Mouse (Mus musculus): ENCODE measurements around the gene Bphl. TPM values are rescaled to one million over a fixed set of nuclear protein-coding genes. Genes with fewer than 3 reads are reported as not detected.

The Bphl gene
- 36.1 and 38.4 TPM in 2 replicates for polyA plus RNA-seq (2014; fragmentation: Nextera tagmentation; extraction: Ambion mirVana)

- H3K9ac ChIP-seq (replicated peaks; ENCODE audit: low read depth, low read length): peak within 1 kb of the TSS; percentile 83
- 1% methylated on average over 37 of the region's 37 CpGs for WGBS
These were observed at the start of gene Bphl for GRCm38 (mm10) chr13:34037172-34038055. Gene Bphl (plus strand): TSS chr13:34037597.

GRCm38 (mm10) chr13:33989625-33990024 is 47.8 kb upstream of the Bphl start:
- ATAC-seq (ENCODE audit: insufficient number of reproducible peaks, insufficient read depth, low FRiP score, low read depth): no peak
- no peaks in the 10 kb centered on the region for H3K9me3 ChIP-seq (ENCODE audit: control insufficient read depth, low read depth, low read length)

More at GRCm38 (mm10) chr13:34037172-34038055, at the start of gene Bphl:
- ATAC-seq (ENCODE audit: insufficient number of reproducible peaks, insufficient read depth, low FRiP score, low read depth): peak; percentile 90
- Histone ChIP-seq H3K27me3 (ENCODE audit: control insufficient read depth, insufficient read depth, low read length) (no peaks in the 10 kb centered on the region), H3K9me3 (ENCODE audit: control insufficient read depth, low read depth, low read length) (no peaks in the 10 kb centered on the region), H3K36me3 (ENCODE audit: control insufficient read depth, insufficient read depth, low read length) (peaks cover 10% of the 10 kb centered on the region; the same call in 1 of the 2 replicates), H3K4me2 (replicated peaks; ENCODE audit: low read depth, low read length) (peak within 1 kb of the TSS; percentile 82), H3K4me1 (ENCODE audit: control insufficient read depth, insufficient read depth, low read length) (peaks cover 16% of the 10 kb centered on the region; the same call in 1 of the 2 replicates), H3K27ac (ENCODE audit: low read length) (peak within 1 kb of the TSS; percentile 73), H3K4me3 (ENCODE audit: low read depth, low read length) (peak within 1 kb of the TSS; percentile 71)

GRCm38 (mm10) chr13:33995197-33995596 is 42.2 kb upstream of the Bphl start:
- no peaks in the 10 kb centered on the region for H3K36me3 ChIP-seq (ENCODE audit: control insufficient read depth, insufficient read depth, low read length)
- H3K27ac ChIP-seq (ENCODE audit: low read length): no peak overlapping the region
- H3K27me3 ChIP-seq (ENCODE audit: control insufficient read depth, insufficient read depth, low read length): no peaks in the 10 kb centered on the region
- H3K9ac ChIP-seq (replicated peaks; ENCODE audit: low read depth, low read length): no peak overlapping the region
- no peak overlapping the region for H3K4me2 ChIP-seq (replicated peaks; ENCODE audit: low read depth, low read length)
- H3K4me3 ChIP-seq (ENCODE audit: low read depth, low read length): no peak overlapping the region
- H3K9me3 ChIP-seq (ENCODE audit: control insufficient read depth, low read depth, low read length): no peaks in the 10 kb centered on the region
- H3K4me1 ChIP-seq (ENCODE audit: control insufficient read depth, insufficient read depth, low read length): no peaks in the 10 kb centered on the region
- ATAC-seq (ENCODE audit: insufficient number of reproducible peaks, insufficient read depth, low FRiP score, low read depth): no peak
- 39% methylated on average over 1 of the region's 1 CpGs for WGBS

More at GRCm38 (mm10) chr13:33989625-33990024, 47.8 kb upstream of the Bphl start:
- no peak overlapping the region for H3K4me2 ChIP-seq (replicated peaks; ENCODE audit: low read depth, low read length)
- H3K4me1 ChIP-seq (ENCODE audit: control insufficient read depth, insufficient read depth, low read length): no peaks in the 10 kb centered on the region
- H3K27ac ChIP-seq (ENCODE audit: low read length): no peak overlapping the region
- peaks cover 8% of the 10 kb centered on the region; the same call in 1 of the 2 replicates for H3K36me3 ChIP-seq (ENCODE audit: control insufficient read depth, insufficient read depth, low read length)
- H3K27me3 ChIP-seq (ENCODE audit: control insufficient read depth, insufficient read depth, low read length): no peaks in the 10 kb centered on the region
- H3K4me3 ChIP-seq (ENCODE audit: low read depth, low read length): no peak overlapping the region
- H3K9ac ChIP-seq (replicated peaks; ENCODE audit: low read depth, low read length): no peak overlapping the region
- 84% methylated on average over 5 of the region's 5 CpGs for WGBS

GRCm38 (mm10) chr13:34002058-34003006 is 35.1 kb upstream of the Bphl start, which contains the start of the genes Ripk1 and Serpinb6a:
Gene Ripk1 (plus strand): TSS chr13:34002363.
Gene Serpinb6a (minus strand): TSS chr13:34002794.
- Histone ChIP-seq H3K9me3 (ENCODE audit: control insufficient read depth, low read depth, low read length) (no peaks in the 10 kb centered on the region), H3K4me1 (ENCODE audit: control insufficient read depth, insufficient read depth, low read length) (peaks cover 4% of the 10 kb centered on the region; the same call in 1 of the 2 replicates), H3K27me3 (ENCODE audit: control insufficient read depth, insufficient read depth, low read length) (no peaks in the 10 kb centered on the region), H3K4me2 (replicated peaks; ENCODE audit: low read depth, low read length) (peak within 1 kb of the TSS; percentile 91), H3K4me3 (ENCODE audit: low read depth, low read length) (peak within 1 kb of the TSS; percentile 95), H3K9ac (replicated peaks; ENCODE audit: low read depth, low read length) (peak within 1 kb of the TSS; percentile 87), H3K36me3 (ENCODE audit: control insufficient read depth, insufficient read depth, low read length) (no peaks in the 10 kb centered on the region), H3K27ac (ENCODE audit: low read length) (peak within 1 kb of the TSS; percentile 88)
- under 1% methylated on average over 91 of the region's 92 CpGs for WGBS
- ATAC-seq (ENCODE audit: insufficient number of reproducible peaks, insufficient read depth, low FRiP score, low read depth): peak; percentile 98

- Histone ChIP-seq H3K4me1 (ENCODE audit: control insufficient read depth, insufficient read depth, low read length) (peaks cover 4% of the 10 kb centered on the region; the same call in 1 of the 2 replicates), H3K4me3 (ENCODE audit: low read depth, low read length) (peak overlapping the region; percentile 95), H3K9ac (replicated peaks; ENCODE audit: low read depth, low read length) (peak overlapping the region; percentile 87; the same call in 1 of the 2 replicates), H3K9me3 (ENCODE audit: control insufficient read depth, low read depth, low read length) (no peaks in the 10 kb centered on the region), H3K4me2 (replicated peaks; ENCODE audit: low read depth, low read length) (peak overlapping the region; percentile 91), H3K27ac (ENCODE audit: low read length) (no peak overlapping the region), H3K36me3 (ENCODE audit: control insufficient read depth, insufficient read depth, low read length) (no peaks in the 10 kb centered on the region), H3K27me3 (ENCODE audit: control insufficient read depth, insufficient read depth, low read length) (no peaks in the 10 kb centered on the region)
- no peak for ATAC-seq (ENCODE audit: insufficient number of reproducible peaks, insufficient read depth, low FRiP score, low read depth)
- WGBS: 9% methylated on average over 5 of the region's 5 CpGs
These were observed 34.3 kb upstream of the Bphl start for GRCm38 (mm10) chr13:34003058-34003457.

GRCm38 (mm10) chr13:34007234-34007633 is 30.2 kb upstream of the Bphl start:
- no peak overlapping the region for H3K27ac ChIP-seq (ENCODE audit: low read length)
- no peak overlapping the region for H3K4me2 ChIP-seq (replicated peaks; ENCODE audit: low read depth, low read length)
- no peaks in the 10 kb centered on the region for H3K9me3 ChIP-seq (ENCODE audit: control insufficient read depth, low read depth, low read length)
- H3K36me3 ChIP-seq (ENCODE audit: control insufficient read depth, insufficient read depth, low read length): peaks cover 10% of the 10 kb centered on the region; the same call in 1 of the 2 replicates
- no peaks in the 10 kb centered on the region for H3K27me3 ChIP-seq (ENCODE audit: control insufficient read depth, insufficient read depth, low read length)
- no peak overlapping the region for H3K4me3 ChIP-seq (ENCODE audit: low read depth, low read length)
- H3K4me1 ChIP-seq (ENCODE audit: control insufficient read depth, insufficient read depth, low read length): peaks cover 4% of the 10 kb centered on the region; the same call in 1 of the 2 replicates
- H3K9ac ChIP-seq (replicated peaks; ENCODE audit: low read depth, low read length): no peak overlapping the region
- ATAC-seq (ENCODE audit: insufficient number of reproducible peaks, insufficient read depth, low FRiP score, low read depth): no peak
- WGBS: 71% methylated on average over 2 of the region's 2 CpGs

GRCm38 (mm10) chr13:34016927-34017569 is 20.3 kb upstream of the Bphl start:
- H3K27ac ChIP-seq (ENCODE audit: low read length): no peak overlapping the region
- H3K4me3 ChIP-seq (ENCODE audit: low read depth, low read length): no peak overlapping the region
- H3K4me1 ChIP-seq (ENCODE audit: control insufficient read depth, insufficient read depth, low read length): no peaks in the 10 kb centered on the region
- no peaks in the 10 kb centered on the region for H3K9me3 ChIP-seq (ENCODE audit: control insufficient read depth, low read depth, low read length)
- no peak overlapping the region for H3K4me2 ChIP-seq (replicated peaks; ENCODE audit: low read depth, low read length)
- peaks cover 42% of the 10 kb centered on the region for H3K36me3 ChIP-seq (ENCODE audit: control insufficient read depth, insufficient read depth, low read length)
- H3K27me3 ChIP-seq (ENCODE audit: control insufficient read depth, insufficient read depth, low read length): no peaks in the 10 kb centered on the region
- no peak overlapping the region for H3K9ac ChIP-seq (replicated peaks; ENCODE audit: low read depth, low read length)
- no peak for ATAC-seq (ENCODE audit: insufficient number of reproducible peaks, insufficient read depth, low FRiP score, low read depth)
- WGBS: 93% methylated on average over 9 of the region's 9 CpGs

All from stomach, embryonic 14.5 days (tissue).